Mouse (Mus musculus): ENCODE measurements around the gene Egln1.

DNA sequence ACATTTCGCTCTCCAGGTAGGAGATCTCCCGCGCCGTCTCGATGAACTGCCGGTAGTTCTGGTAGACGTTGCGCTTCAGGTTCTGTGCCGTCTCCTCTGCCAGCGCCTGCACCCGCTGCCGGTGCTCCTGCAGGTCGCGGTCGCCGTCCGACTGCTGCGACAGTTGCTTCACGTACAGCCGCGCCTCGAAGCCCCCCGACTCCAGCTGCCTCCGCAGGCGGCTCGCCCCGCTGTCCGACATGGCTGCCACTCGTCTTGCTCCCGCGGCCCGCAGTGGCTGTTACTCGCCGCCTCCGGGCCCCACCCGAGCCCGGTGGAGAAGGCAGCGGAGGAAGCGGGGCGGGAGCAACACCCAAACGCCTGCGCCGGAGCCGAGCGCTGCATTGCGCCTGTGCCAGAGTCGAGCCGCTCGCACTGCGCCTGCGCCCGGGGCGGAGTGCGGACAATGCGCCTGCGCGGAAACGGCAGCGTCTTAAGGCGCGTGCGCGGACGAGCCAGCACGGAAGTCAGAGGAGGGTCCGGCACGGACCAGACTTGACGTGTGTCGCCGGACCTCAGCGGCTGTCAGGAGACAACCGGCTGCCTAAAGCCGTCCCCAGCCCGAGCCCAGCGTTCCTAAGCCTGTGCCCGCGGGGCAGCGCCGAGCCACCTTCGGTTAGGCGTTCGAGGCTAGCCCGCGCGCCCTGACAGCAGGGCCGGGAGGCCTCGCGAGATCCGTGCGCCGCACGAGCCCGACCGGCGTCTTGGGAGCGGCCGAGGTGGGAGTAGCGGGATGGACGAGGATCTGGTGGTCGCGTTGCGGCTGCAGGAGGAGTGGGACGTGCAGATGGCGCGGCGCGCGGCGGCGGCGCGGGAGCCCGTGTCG is 51.5 kb downstream of the Egln1 start, which contains the start of the genes Exoc8 and Sprtn:
- TF ChIP-seq EP300 (IDR thresholded peaks at IDR 0.05; ENCODE audit: insufficient read depth, low read depth, low read length) = no peak
- no peak for TF ChIP-seq CTCF (IDR thresholded peaks at IDR 0.05)
